Comparison of ENCODE assay signal across 9 mouse cellular contexts in genomic region chr13:43399576-43399975, GRCm38 (mm10). TPM values are rescaled to one million over a fixed set of nuclear protein-coding genes. Genes with fewer than 3 reads are reported as not detected.
DNase-seq lines count a peak whose midpoint lies in the region; ATAC-seq and TF ChIP-seq lines count a peak whose summit lies in the region.
"Had no signal": no experiment of that assay in that cellular context is flagged by ENCODE, and none has a peak within 500 bp of the region (broad histone marks: within the 10 kb centered on the region; RNA-seq: fewer than 3 reads in every experiment).

No protein-coding gene starts in this region.

- TF ChIP-seq CTCF in left cerebral cortex, adult 2 months (IDR thresholded peaks at IDR 0.05) = no peak

- H3K4me3 ChIP-seq in forebrain, embryonic 11.5 days (ENCODE audit: low read depth, low read length) = no peak overlapping the region
- H3K4me3 ChIP-seq in limb, embryonic 14.5 days (replicated peaks; ENCODE audit: low read length) = no peak overlapping the region
- no peak overlapping the region for H3K4me3 ChIP-seq in left cerebral cortex, adult 2 months

- H3K36me3 ChIP-seq in forebrain, embryonic 11.5 days (ENCODE audit: control insufficient read depth, insufficient read depth, low read length) = no peaks in the 10 kb centered on the region
- peaks cover 34% of the 10 kb centered on the region for H3K36me3 ChIP-seq in limb, embryonic 14.5 days (ENCODE audit: control insufficient read depth, insufficient read depth, low read length)
- peaks cover 8% of the 10 kb centered on the region; the same call in 1 of the 2 replicates for H3K36me3 ChIP-seq in splenic B cell, adult 2 months (ENCODE audit: control insufficient read depth, insufficient read depth, low read length, poor library complexity, severe bottlenecking)

- H3K9me3 ChIP-seq in forebrain, embryonic 11.5 days (ENCODE audit: control insufficient read depth, low read length) = no peaks in the 10 kb centered on the region
- no peaks in the 10 kb centered on the region for H3K9me3 ChIP-seq in limb, embryonic 14.5 days (ENCODE audit: control insufficient read depth, low read length)

- no peak overlapping the region for H3K27ac ChIP-seq in forebrain, embryonic 11.5 days (ENCODE audit: low read depth, low read length)
- H3K27ac ChIP-seq in limb, embryonic 14.5 days (replicated peaks; ENCODE audit: low read depth, low read length) = no peak overlapping the region
- H3K27ac ChIP-seq in left cerebral cortex, adult 2 months = no peak overlapping the region

- 90% methylated on average over 5 of the region's 5 CpGs for WGBS in forebrain, embryonic 11.5 days
- WGBS in limb, embryonic 14.5 days = 90% methylated on average over 5 of the region's 5 CpGs

- H3K4me1 ChIP-seq in forebrain, embryonic 11.5 days (replicated peaks; ENCODE audit: control insufficient read depth, insufficient read depth, low read length) = no peaks in the 10 kb centered on the region; the same call in 1 of the 2 replicates
- H3K4me1 ChIP-seq in limb, embryonic 14.5 days (ENCODE audit: control insufficient read depth, insufficient read depth, low read length) = 0 out of 2 replicates have a peak, but pooled peaks cover 5% of the 10 kb centered on the region

- DNase-seq in lung, postnatal 36 days = peak; percentile 15
- DNase-seq in lung, postnatal 10 days = no peak
- no peak for DNase-seq in forebrain, embryonic 11.5 days (ENCODE audit: low spot score)
- DNase-seq in limb, embryonic 14.5 days (ENCODE audit: low spot score) = no peak
- DNase-seq in splenic B cell, adult 2 months (ENCODE audit: low read depth, low spot score) = peak; percentile 83
- DNase-seq in left cerebral cortex, adult 2 months (ENCODE audit: extremely low spot score in 1 of 2, low spot score in 2 of 2) = no peak
- DNase-seq in kidney, postnatal 4 days = no peak
- DNase-seq in lung, adult 18-20 months = no peak
- DNase-seq: adrenal gland, postnatal 14 days had no signal

- ATAC-seq in forebrain, embryonic 11.5 days (replicated peaks; ENCODE audit: low FRiP score) = no peak
- no peak for ATAC-seq in limb, embryonic 14.5 days (ENCODE audit: low FRiP score, low read depth)

- H3K27me3 ChIP-seq in forebrain, embryonic 11.5 days (ENCODE audit: control insufficient read depth, insufficient read depth, low read length) = no peaks in the 10 kb centered on the region
- H3K27me3 ChIP-seq in limb, embryonic 14.5 days (ENCODE audit: control insufficient read depth, insufficient read depth, low read length) = no peaks in the 10 kb centered on the region
- H3K27me3 ChIP-seq in splenic B cell, adult 2 months (ENCODE audit: control insufficient read depth, insufficient read depth, low read length, poor library complexity, severe bottlenecking) = no peaks in the 10 kb centered on the region; the same call in 1 of the 2 replicates

- intact Hi-C loops in left cerebral cortex, adult 2 months (cut with DNase I) = loop anchor here (5.0 kb wide), 1 partner anchor 92 kb away; no protein-coding TSS in a partner anchor

- no peak for TF ChIP-seq POLR2A in limb, embryonic 14.5 days (IDR thresholded peaks at IDR 0.05; ENCODE audit: borderline replicate concordance, extremely low read depth, insufficient read depth, insufficient read length)

- peak overlapping the region; percentile 70; the same call in 1 of the 2 replicates for H3K4me2 ChIP-seq in forebrain, embryonic 11.5 days (ENCODE audit: low read depth, low read length, severe bottlenecking)
- H3K4me2 ChIP-seq in limb, embryonic 14.5 days (replicated peaks; ENCODE audit: low read depth, low read length, severe bottlenecking) = peak overlapping the region; percentile 57; the same call in 1 of the 2 replicates

- peak overlapping the region; percentile 24; the same call in 1 of the 2 replicates for H3K9ac ChIP-seq in forebrain, embryonic 11.5 days (ENCODE audit: low read length)
- H3K9ac ChIP-seq in limb, embryonic 14.5 days (ENCODE audit: low read depth, low read length, severe bottlenecking) = no peak overlapping the region

RNA-seq across cellular contexts. Expression of gene Nol7, which starts 1.4 kb away (rescaled TPM):
- polyA plus RNA-seq in forebrain, embryonic 11.5 days (2014; fragmentation: Nextera tagmentation; extraction: Ambion mirVana) = 214 and 258 TPM in 2 replicates
- polyA plus RNA-seq in limb, embryonic 14.5 days (2012; rRNA removed) = 57.4 and 96.1 TPM in 2 replicates
- 138 and 148 TPM in 2 replicates for polyA plus RNA-seq in limb, embryonic 14.5 days (2014; fragmentation: Nextera tagmentation; extraction: Ambion mirVana)
- 10 to 100 TPM; 61.1 to 72.1 TPM for total RNA-seq in left cerebral cortex, adult 2 months (2021)

RNA-seq across cellular contexts. Expression of gene Sirt5, which starts 34.3 kb away (rescaled TPM):
- polyA plus RNA-seq in forebrain, embryonic 11.5 days (2014; fragmentation: Nextera tagmentation; extraction: Ambion mirVana) = 28.9 and 30.6 TPM in 2 replicates
- 21.5 and 23.0 TPM in 2 replicates for polyA plus RNA-seq in limb, embryonic 14.5 days (2012; rRNA removed)
- polyA plus RNA-seq in limb, embryonic 14.5 days (2014; fragmentation: Nextera tagmentation; extraction: Ambion mirVana) = 23.9 and 26.8 TPM in 2 replicates
- 10 to 100 TPM; 14.5 to 20.1 TPM for total RNA-seq in left cerebral cortex, adult 2 months (2021)

Comparison
In these comparisons a context has a peak if more than half of its experiments do, and no peak if none do; other contexts are left out.
1. DNase-seq: peak in lung, postnatal 36 days (single experiment) and splenic B cell, adult 2 months (single experiment); none in lung, postnatal 10 days (single experiment), forebrain, embryonic 11.5 days (single experiment), limb, embryonic 14.5 days (single experiment), left cerebral cortex, adult 2 months (0 of 2), kidney, postnatal 4 days (0 of 2) and lung, adult 18-20 months (0 of 2).